Mouse (Mus musculus): Measurements from ENCODE around the gene Axdnd1. TPM values are rescaled to one million over a fixed set of nuclear protein-coding genes. Genes with fewer than 3 reads are reported as not detected.
A peak's percentile ranks its signal among the peaks of the same experiment; 100 is the strongest.

Axdnd1 gene
- not detected in 2 replicates for polyA plus RNA-seq (2014; fragmentation: Nextera tagmentation; extraction: Ambion mirVana)

DNA sequence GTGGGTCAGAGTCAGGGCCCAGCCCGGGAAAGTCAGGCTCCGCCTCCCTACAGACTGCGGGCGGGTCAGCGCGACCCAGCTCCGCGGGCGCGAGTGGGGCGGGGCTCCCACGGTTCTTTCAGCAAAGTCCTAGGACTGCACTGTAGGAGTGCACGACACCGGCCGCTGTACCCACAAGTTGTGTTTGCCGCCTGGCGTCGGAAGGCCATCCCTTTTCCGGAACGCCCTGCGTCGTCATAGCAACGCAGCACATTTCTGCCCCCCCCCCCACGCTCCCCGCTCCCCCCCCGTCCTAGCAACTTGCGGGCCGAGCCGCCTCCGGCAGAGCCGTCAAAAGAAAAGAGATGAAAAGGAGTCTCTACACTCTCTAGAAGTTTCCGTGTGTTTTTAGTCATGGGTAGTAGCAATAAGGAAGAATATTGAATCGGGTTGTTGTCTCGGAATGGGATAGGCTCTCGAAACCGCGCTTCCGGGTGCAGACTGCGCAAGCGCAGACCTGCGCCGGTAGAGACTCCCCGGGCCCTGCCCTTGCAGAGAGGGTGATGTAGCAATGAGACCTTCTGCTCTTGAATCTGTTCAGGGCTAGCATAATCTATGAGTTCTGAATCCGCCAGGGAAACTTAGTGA is at the start of gene Axdnd1:
Gene Axdnd1, minus strand, starts transcription at position 489 of the 627 bp plus-strand sequence.
- DNase-seq (ENCODE audit: low spot score) (peak; percentile 90), ATAC-seq (ENCODE audit: insufficient read depth, low FRiP score, low TSS enrichment) (peak; percentile 90)
- no peaks in the 10 kb centered on the region for H3K9me3 ChIP-seq (ENCODE audit: control insufficient read depth, low read length)
- no peaks in the 10 kb centered on the region for H3K4me1 ChIP-seq (ENCODE audit: control insufficient read depth, insufficient read depth, low read length)
- H3K27me3 ChIP-seq (ENCODE audit: control insufficient read depth, insufficient read depth, low read length): no peaks in the 10 kb centered on the region
- H3K9ac ChIP-seq (ENCODE audit: low read length): peak within 1 kb of the TSS; percentile 30
- H3K27ac ChIP-seq (ENCODE audit: low read depth, low read length): peak within 1 kb of the TSS; percentile 60; the same call in 1 of the 2 replicates
- H3K4me2 ChIP-seq (ENCODE audit: low read depth): peak within 1 kb of the TSS; percentile 57
- WGBS: 0% methylated on average over 43 of the region's 44 CpGs
- H3K4me3 ChIP-seq (ENCODE audit: low read depth, low read length): peak within 1 kb of the TSS; percentile 50
- H3K36me3 ChIP-seq (ENCODE audit: control insufficient read depth, insufficient read depth, low read length): no peaks in the 10 kb centered on the region

DNA sequence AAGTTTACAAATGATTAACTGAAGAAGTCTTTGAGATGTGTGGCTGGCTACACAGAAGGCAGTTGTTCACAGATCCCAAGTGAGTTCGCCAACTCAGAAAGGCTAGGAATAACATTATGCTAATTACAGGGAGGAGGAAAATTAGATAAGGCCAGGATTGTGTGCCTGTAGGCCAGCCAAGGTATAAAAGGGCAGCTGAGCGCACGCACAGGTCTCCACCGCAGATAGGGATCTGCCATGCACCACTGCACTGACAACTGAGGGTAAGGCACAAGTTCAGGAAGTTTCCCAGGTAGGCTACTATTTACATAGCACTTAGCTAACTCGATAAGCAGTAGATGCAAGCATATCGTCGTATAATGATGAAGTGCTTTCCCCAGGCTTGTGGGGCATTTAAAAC is 49.6 kb upstream of the Axdnd1 start:
- Histone ChIP-seq H3K4me2 (ENCODE audit: low read depth) (no peak overlapping the region), H3K4me3 (ENCODE audit: low read depth, low read length) (no peak overlapping the region), H3K4me1 (ENCODE audit: control insufficient read depth, insufficient read depth, low read length) (no peaks in the 10 kb centered on the region), H3K9me3 (ENCODE audit: control insufficient read depth, low read length) (no peaks in the 10 kb centered on the region), H3K36me3 (ENCODE audit: control insufficient read depth, insufficient read depth, low read length) (peaks cover 5% of the 10 kb centered on the region; the same call in 1 of the 2 replicates), H3K9ac (ENCODE audit: low read length) (no peak overlapping the region), H3K27ac (ENCODE audit: low read depth, low read length) (no peak overlapping the region), H3K27me3 (ENCODE audit: control insufficient read depth, insufficient read depth, low read length) (no peaks in the 10 kb centered on the region)
- no peak for ATAC-seq (ENCODE audit: insufficient read depth, low FRiP score, low TSS enrichment)
- 90% methylated on average over 7 of the region's 7 CpGs for WGBS
- DNase-seq (ENCODE audit: low spot score): no peak

DNA sequence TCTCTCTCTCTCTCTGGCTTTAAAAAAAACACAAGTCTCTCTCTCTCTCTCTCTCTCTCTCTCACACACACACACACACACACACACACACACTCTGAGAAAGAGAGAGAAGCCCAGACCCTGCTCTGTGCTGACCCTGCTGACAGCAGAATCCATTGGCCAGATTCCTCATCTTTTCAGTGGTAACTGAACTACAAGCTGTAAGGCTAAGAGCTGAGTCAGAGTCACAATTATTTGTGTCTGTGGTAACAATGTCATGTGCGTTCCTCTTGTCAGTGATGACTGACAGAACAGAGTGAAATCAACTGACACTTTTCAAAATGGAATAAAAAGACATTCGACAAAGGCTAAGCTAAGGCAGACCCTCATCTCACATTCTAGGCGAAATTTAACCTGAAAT is 47.6 kb upstream of the Axdnd1 start:
- Histone ChIP-seq H3K9me3 (ENCODE audit: control insufficient read depth, low read length) (no peaks in the 10 kb centered on the region), H3K27ac (ENCODE audit: low read depth, low read length) (no peak overlapping the region), H3K4me1 (ENCODE audit: control insufficient read depth, insufficient read depth, low read length) (no peaks in the 10 kb centered on the region), H3K9ac (ENCODE audit: low read length) (no peak overlapping the region), H3K27me3 (ENCODE audit: control insufficient read depth, insufficient read depth, low read length) (no peaks in the 10 kb centered on the region), H3K4me2 (ENCODE audit: low read depth) (no peak overlapping the region), H3K36me3 (ENCODE audit: control insufficient read depth, insufficient read depth, low read length) (peaks cover 5% of the 10 kb centered on the region; the same call in 1 of the 2 replicates), H3K4me3 (ENCODE audit: low read depth, low read length) (no peak overlapping the region)
- WGBS: 85% methylated on average over 3 of the region's 3 CpGs
- DNase-seq (ENCODE audit: low spot score): no peak
- ATAC-seq (ENCODE audit: insufficient read depth, low FRiP score, low TSS enrichment): no peak

DNA sequence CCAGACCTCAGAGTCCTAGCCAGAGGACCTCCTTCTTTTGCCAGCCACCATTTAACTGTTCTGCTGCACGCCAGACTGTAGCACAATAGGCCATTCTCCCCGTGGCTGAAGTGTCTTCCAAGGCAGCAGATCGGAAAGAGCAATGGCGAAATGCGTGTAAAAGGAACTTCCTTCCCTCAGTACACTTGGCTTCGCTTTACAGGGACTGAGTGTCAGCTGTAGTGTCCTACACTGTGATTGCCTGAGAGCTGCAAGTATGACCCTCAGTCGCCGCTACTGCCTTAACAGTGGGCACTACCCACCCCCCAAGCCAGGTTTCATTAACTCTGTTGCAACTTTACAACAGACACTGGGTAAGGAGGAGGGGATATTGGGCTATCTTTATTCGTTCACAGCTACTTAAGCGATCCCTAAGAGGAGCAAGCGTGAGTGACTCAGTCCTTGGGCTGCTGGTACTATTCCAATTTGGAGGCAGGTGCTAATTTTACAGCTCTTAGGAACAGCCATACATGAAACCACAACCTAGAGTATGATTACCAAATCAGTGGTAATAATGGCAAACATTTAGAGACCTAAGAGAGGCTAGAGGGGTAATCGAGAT is 46.8 kb upstream of the Axdnd1 start:
- Histone ChIP-seq H3K27ac (ENCODE audit: low read depth, low read length) (no peak overlapping the region), H3K9me3 (ENCODE audit: control insufficient read depth, low read length) (no peaks in the 10 kb centered on the region), H3K36me3 (ENCODE audit: control insufficient read depth, insufficient read depth, low read length) (peaks cover 5% of the 10 kb centered on the region; the same call in 1 of the 2 replicates), H3K27me3 (ENCODE audit: control insufficient read depth, insufficient read depth, low read length) (no peaks in the 10 kb centered on the region), H3K4me2 (ENCODE audit: low read depth) (no peak overlapping the region), H3K4me3 (ENCODE audit: low read depth, low read length) (no peak overlapping the region), H3K9ac (ENCODE audit: low read length) (no peak overlapping the region), H3K4me1 (ENCODE audit: control insufficient read depth, insufficient read depth, low read length) (no peaks in the 10 kb centered on the region)
- no peak for ATAC-seq (ENCODE audit: insufficient read depth, low FRiP score, low TSS enrichment)
- 69% methylated on average over 12 of the region's 12 CpGs for WGBS
- DNase-seq (ENCODE audit: low spot score): no peak

DNA sequence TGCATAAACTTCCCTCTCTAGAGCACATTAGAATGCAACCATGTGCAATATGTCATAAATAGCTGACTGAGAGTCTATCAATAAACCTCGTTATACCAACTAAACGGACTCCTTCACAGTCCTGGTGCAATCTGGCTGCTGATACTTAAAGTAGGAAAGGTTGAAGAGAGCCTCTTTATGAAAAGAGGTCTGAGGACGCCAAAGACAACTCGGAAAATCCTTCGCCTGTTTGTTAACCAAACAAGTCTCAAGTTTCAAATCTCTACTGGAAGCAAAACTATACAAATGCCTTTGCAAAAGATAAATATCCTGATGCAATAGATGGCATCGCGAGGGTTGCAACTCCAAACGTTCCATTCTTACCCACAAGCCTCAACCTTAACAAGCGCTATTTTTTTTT is 44.0 kb upstream of the Axdnd1 start:
- no peaks in the 10 kb centered on the region for H3K9me3 ChIP-seq (ENCODE audit: control insufficient read depth, low read length)
- no peaks in the 10 kb centered on the region for H3K27me3 ChIP-seq (ENCODE audit: control insufficient read depth, insufficient read depth, low read length)
- no peak overlapping the region for H3K4me3 ChIP-seq (ENCODE audit: low read depth, low read length)
- no peak overlapping the region for H3K4me2 ChIP-seq (ENCODE audit: low read depth)
- WGBS: 93% methylated on average over 9 of the region's 9 CpGs
- H3K4me1 ChIP-seq (ENCODE audit: control insufficient read depth, insufficient read depth, low read length): no peaks in the 10 kb centered on the region
- ATAC-seq (ENCODE audit: insufficient read depth, low FRiP score, low TSS enrichment) (no peak), DNase-seq (ENCODE audit: low spot score) (no peak)
- no peak overlapping the region for H3K27ac ChIP-seq (ENCODE audit: low read depth, low read length)
- H3K36me3 ChIP-seq (ENCODE audit: control insufficient read depth, insufficient read depth, low read length): peaks cover 5% of the 10 kb centered on the region; the same call in 1 of the 2 replicates
- H3K9ac ChIP-seq (ENCODE audit: low read length): no peak overlapping the region

DNA sequence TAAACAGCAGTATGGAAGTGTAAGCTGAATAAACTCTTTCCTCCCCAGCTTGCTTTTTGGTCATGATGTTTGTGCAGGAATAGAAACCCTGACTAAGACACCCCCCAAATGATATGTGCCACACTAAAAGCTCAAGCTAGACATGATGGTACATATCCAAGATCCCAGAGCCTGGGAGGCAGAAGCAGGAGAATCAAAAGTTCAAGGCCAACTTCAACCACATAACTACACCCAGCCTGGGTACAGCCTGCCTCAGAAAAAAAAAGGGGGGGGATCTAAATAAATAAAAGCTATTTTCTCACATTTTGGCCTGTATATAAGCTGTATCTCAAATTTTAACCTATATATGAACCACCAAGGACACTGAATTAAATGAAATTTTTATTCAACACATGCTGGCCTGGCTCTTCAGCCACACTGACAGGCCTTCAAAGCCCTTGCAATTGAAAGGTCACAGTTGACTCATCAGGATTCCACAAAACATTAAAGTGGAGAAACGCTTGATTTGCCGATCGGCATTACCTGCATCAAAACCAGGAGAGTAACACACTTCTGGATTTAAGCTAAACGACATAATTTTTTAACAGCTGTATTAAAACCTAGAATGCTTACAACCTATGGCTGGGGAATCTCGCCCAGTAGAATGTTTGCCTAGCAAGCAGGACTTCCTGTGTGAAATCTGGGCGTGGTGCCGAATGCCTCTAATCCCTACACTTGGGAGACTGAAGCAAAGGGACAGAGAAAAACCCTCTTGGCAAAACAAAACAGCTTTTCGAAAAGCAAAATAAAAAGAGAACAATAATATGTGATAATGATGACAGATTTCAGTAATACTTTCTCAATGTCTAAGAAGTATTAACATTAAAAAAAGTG is 43.3 kb upstream of the Axdnd1 start:
- WGBS: 93% methylated on average over 8 of the region's 8 CpGs
- Histone ChIP-seq H3K36me3 (ENCODE audit: control insufficient read depth, insufficient read depth, low read length) (peaks cover 5% of the 10 kb centered on the region; the same call in 1 of the 2 replicates), H3K9ac (ENCODE audit: low read length) (no peak overlapping the region), H3K4me1 (ENCODE audit: control insufficient read depth, insufficient read depth, low read length) (no peaks in the 10 kb centered on the region), H3K4me2 (ENCODE audit: low read depth) (no peak overlapping the region), H3K4me3 (ENCODE audit: low read depth, low read length) (no peak overlapping the region), H3K27me3 (ENCODE audit: control insufficient read depth, insufficient read depth, low read length) (no peaks in the 10 kb centered on the region), H3K9me3 (ENCODE audit: control insufficient read depth, low read length) (no peaks in the 10 kb centered on the region), H3K27ac (ENCODE audit: low read depth, low read length) (no peak overlapping the region)
- DNase-seq (ENCODE audit: low spot score): no peak
- ATAC-seq (ENCODE audit: insufficient read depth, low FRiP score, low TSS enrichment): no peak

DNA sequence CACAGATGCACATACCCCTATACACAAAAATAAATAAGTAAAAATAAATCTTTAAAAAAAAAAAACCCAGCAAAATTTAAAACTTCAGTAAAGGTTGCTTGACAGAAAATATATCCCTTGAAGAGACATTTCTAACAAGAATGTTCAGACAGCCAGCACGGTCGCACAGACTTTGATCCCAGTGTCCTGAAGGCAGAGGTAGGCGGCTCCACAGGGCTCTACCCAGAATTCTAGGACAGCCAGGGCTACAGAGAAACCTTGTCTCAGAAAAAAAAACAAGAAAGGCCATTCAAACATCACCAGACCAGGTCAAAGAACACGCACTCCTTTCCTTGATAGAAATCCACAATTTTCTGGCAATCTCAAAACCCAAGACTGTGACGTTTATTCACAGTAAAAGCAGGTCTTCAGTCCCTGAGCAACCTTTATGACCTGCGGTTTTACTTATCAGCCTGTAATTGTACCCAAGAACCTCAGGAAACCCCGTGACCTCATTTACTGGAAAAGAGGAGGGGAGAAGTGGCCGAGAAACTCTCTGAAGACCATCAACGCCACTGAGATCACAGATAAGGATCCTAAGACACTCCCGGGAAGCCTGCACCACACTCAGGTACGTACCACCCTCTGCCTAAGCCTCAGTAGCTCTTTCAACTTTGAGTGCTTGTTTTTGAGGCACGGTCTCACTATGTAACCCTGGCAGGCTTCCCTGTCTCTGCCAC is 41.5 kb upstream of the Axdnd1 start:
- DNase-seq (ENCODE audit: low spot score): no peak
- Histone ChIP-seq H3K27me3 (ENCODE audit: control insufficient read depth, insufficient read depth, low read length) (no peaks in the 10 kb centered on the region), H3K36me3 (ENCODE audit: control insufficient read depth, insufficient read depth, low read length) (peaks cover 5% of the 10 kb centered on the region; the same call in 1 of the 2 replicates), H3K4me1 (ENCODE audit: control insufficient read depth, insufficient read depth, low read length) (no peaks in the 10 kb centered on the region), H3K9ac (ENCODE audit: low read length) (no peak overlapping the region), H3K4me3 (ENCODE audit: low read depth, low read length) (no peak overlapping the region), H3K4me2 (ENCODE audit: low read depth) (no peak overlapping the region), H3K27ac (ENCODE audit: low read depth, low read length) (no peak overlapping the region), H3K9me3 (ENCODE audit: control insufficient read depth, low read length) (no peaks in the 10 kb centered on the region)
- WGBS: 81% methylated on average over 12 of the region's 12 CpGs
- ATAC-seq (ENCODE audit: insufficient read depth, low FRiP score, low TSS enrichment): no peak

DNA sequence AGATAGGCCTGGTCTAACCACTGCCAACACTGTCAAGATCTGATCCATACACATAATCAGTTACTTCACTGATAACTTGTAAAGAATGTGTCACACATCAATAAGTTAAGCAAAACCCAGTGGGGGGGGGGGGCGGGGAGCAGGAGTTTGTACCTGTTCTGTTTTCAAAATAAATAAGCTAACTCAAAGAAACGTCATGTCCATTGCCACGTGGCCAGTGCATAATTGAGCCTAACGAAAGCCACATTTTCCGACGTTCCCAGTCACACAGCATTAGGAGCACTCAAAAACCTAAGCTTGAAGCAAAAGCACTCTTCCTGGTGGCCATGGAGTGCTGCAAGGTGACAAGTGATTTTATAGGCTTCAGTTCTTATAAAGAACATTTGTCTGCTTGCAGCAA is 40.1 kb upstream of the Axdnd1 start:
- Histone ChIP-seq H3K36me3 (ENCODE audit: control insufficient read depth, insufficient read depth, low read length) (peaks cover 5% of the 10 kb centered on the region; the same call in 1 of the 2 replicates), H3K27ac (ENCODE audit: low read depth, low read length) (no peak overlapping the region), H3K4me3 (ENCODE audit: low read depth, low read length) (no peak overlapping the region), H3K4me2 (ENCODE audit: low read depth) (no peak overlapping the region), H3K9me3 (ENCODE audit: control insufficient read depth, low read length) (no peaks in the 10 kb centered on the region), H3K4me1 (ENCODE audit: control insufficient read depth, insufficient read depth, low read length) (no peaks in the 10 kb centered on the region), H3K9ac (ENCODE audit: low read length) (no peak overlapping the region), H3K27me3 (ENCODE audit: control insufficient read depth, insufficient read depth, low read length) (no peaks in the 10 kb centered on the region)
- no peak for ATAC-seq (ENCODE audit: insufficient read depth, low FRiP score, low TSS enrichment)
- WGBS: 84% methylated on average over 6 of the region's 6 CpGs
- no peak for DNase-seq (ENCODE audit: low spot score)

Data from neural tube, embryonic 11.5 days (tissue).